In the genomic region with DNA sequence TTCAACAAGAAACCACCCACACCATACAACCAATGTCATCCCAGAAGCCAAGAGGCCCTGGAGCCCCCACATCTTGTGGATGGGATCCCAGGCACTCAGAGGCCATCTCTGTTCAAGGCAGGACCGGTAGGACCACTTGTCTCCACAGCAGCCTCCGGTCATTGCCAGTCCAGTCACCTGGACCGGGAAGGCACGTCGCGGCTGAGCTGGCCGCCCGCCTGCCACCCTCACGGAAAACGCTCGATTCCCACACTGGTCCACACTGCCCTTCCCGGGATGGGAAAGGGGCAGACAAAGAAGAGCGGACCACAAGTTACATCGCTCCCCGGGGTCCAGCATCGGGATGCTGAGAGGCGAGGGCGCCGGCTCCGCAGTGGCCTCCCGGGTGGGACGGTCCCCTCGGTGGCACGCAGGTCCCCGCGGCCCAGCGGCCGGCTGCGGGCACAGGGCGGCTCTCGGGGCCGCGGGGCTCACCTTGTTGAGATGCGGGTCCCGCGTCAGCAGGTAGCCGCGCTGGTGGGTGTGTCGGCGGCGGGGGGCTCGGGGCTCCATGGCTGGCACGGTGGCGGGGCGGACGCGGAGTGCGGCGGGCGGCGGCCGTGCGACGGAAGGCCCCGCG, we compare ENCODE assay signal across 8 mouse cellular contexts. TPM values are rescaled to one million over a fixed set of nuclear protein-coding genes. Genes with fewer than 3 reads are reported as not detected.
DNase-seq lines count a peak whose midpoint lies in the region; ATAC-seq and TF ChIP-seq lines count a peak whose summit lies in the region.

No protein-coding gene starts in this region.

- no peaks in the 10 kb centered on the region for H3K27me3 ChIP-seq in forebrain, postnatal 0 days (ENCODE audit: insufficient read depth, low read length)
- no peaks in the 10 kb centered on the region for H3K27me3 ChIP-seq in hindbrain, embryonic 12.5 days
- H3K27me3 ChIP-seq in stomach, embryonic 14.5 days (ENCODE audit: control insufficient read depth, insufficient read depth, low read length): no peaks in the 10 kb centered on the region

- TF ChIP-seq CTCF in layer of hippocampus, adult 2 months (conservative IDR thresholded peaks at IDR 0.05): no peak
- no peak for TF ChIP-seq CTCF in forebrain, postnatal 0 days (IDR thresholded peaks at IDR 0.05; ENCODE audit: low read depth)

- ATAC-seq in forebrain, postnatal 0 days: peak; percentile 72
- ATAC-seq in hindbrain, embryonic 12.5 days (ENCODE audit: low FRiP score): peak; percentile 73
- peak; percentile 23 for ATAC-seq in megakaryocyte progenitor cell, adult 5-6 weeks (replicated peaks; ENCODE audit: poor library complexity)
- ATAC-seq in stomach, embryonic 14.5 days (ENCODE audit: insufficient number of reproducible peaks, insufficient read depth, low FRiP score, low read depth): peak; percentile 53

- intact Hi-C loops in left cerebral cortex, postnatal 36 days (cut with DNase I): no loop called here

- WGBS in forebrain, postnatal 0 days: 3% methylated on average over 46 of the region's 56 CpGs
- WGBS in hindbrain, embryonic 12.5 days: 1% methylated on average over 37 of the region's 56 CpGs
- 2% methylated on average over 39 of the region's 56 CpGs for WGBS in stomach, embryonic 14.5 days

- H3K4me1 ChIP-seq in forebrain, postnatal 0 days (ENCODE audit: insufficient read depth): 0 out of 2 replicates have a peak, but pooled peaks cover 2% of the 10 kb centered on the region
- no peaks in the 10 kb centered on the region for H3K4me1 ChIP-seq in hindbrain, embryonic 12.5 days
- H3K4me1 ChIP-seq in stomach, embryonic 14.5 days (ENCODE audit: control insufficient read depth, insufficient read depth, low read length): 0 out of 2 replicates have a peak, but pooled peaks cover 5% of the 10 kb centered on the region

- H3K27ac ChIP-seq in layer of hippocampus, adult 2 months: peak overlapping the region; percentile 91
- H3K27ac ChIP-seq in forebrain, postnatal 0 days (ENCODE audit: low read depth, low read length): peak overlapping the region; percentile 69
- 0 out of 2 replicates have a peak overlapping the region, but pooled peaks have one; percentile 23 for H3K27ac ChIP-seq in hindbrain, embryonic 12.5 days
- H3K27ac ChIP-seq in stomach, embryonic 14.5 days (ENCODE audit: low read length): no peak overlapping the region

- no peaks in the 10 kb centered on the region for H3K36me3 ChIP-seq in forebrain, postnatal 0 days (ENCODE audit: insufficient read depth)
- no peaks in the 10 kb centered on the region for H3K36me3 ChIP-seq in hindbrain, embryonic 12.5 days
- no peaks in the 10 kb centered on the region for H3K36me3 ChIP-seq in stomach, embryonic 14.5 days (ENCODE audit: control insufficient read depth, insufficient read depth, low read length)

- H3K4me3 ChIP-seq in layer of hippocampus, adult 2 months: peak overlapping the region; percentile 78
- H3K4me3 ChIP-seq in forebrain, postnatal 0 days (ENCODE audit: low read depth, low read length): peak overlapping the region; percentile 68
- H3K4me3 ChIP-seq in hindbrain, embryonic 12.5 days: peak overlapping the region; percentile 71
- H3K4me3 ChIP-seq in stomach, embryonic 14.5 days (ENCODE audit: low read depth, low read length): peak overlapping the region; percentile 67

- peak overlapping the region; percentile 89 for H3K4me2 ChIP-seq in forebrain, postnatal 0 days (ENCODE audit: low read depth)
- H3K4me2 ChIP-seq in hindbrain, embryonic 12.5 days (replicated peaks): peak overlapping the region; percentile 77
- peak overlapping the region; percentile 91 for H3K4me2 ChIP-seq in stomach, embryonic 14.5 days (replicated peaks; ENCODE audit: low read depth, low read length)

- no peak for DNase-seq in layer of hippocampus, adult 2 months (ENCODE audit: low spot score in 2 of 2)
- DNase-seq in layer of hippocampus, adult 9-10 months (ENCODE audit: low spot score): no peak
- peak; percentile 5 to 38 for DNase-seq in cerebellum, adult 18-20 months
- DNase-seq in forebrain, postnatal 0 days: peak; percentile 55
- peak; percentile 45 to 54 for DNase-seq in left cerebral cortex, postnatal 36 days (ENCODE audit: low spot score in 2 of 2)

- H3K9me3 ChIP-seq in forebrain, postnatal 0 days (ENCODE audit: low read length): no peaks in the 10 kb centered on the region
- H3K9me3 ChIP-seq in hindbrain, embryonic 12.5 days (replicated peaks): no peaks in the 10 kb centered on the region
- no peaks in the 10 kb centered on the region for H3K9me3 ChIP-seq in stomach, embryonic 14.5 days (ENCODE audit: control insufficient read depth, low read depth, low read length)

- peak overlapping the region; percentile 85 for H3K9ac ChIP-seq in forebrain, postnatal 0 days
- H3K9ac ChIP-seq in hindbrain, embryonic 12.5 days: peak overlapping the region; percentile 86
- H3K9ac ChIP-seq in stomach, embryonic 14.5 days (replicated peaks; ENCODE audit: low read depth, low read length): peak overlapping the region; percentile 46

RNA-seq across cellular contexts. Expression of gene Me1, which starts 0.4 kb away (rescaled TPM):
- total RNA-seq in layer of hippocampus, adult 2 months (2021): 10 to 100 TPM; 63.2 to 63.9 TPM
- total RNA-seq in forebrain, postnatal 0 days (2014; rRNA removed): 26.2 and 26.6 TPM in 2 replicates
- polyA plus RNA-seq in forebrain, postnatal 0 days (2015; fragmentation: Nextera tagmentation; extraction: Ambion mirVana): 38.4 and 47.2 TPM in 2 replicates
- polyA plus RNA-seq in hindbrain, embryonic 12.5 days (2016; fragmentation: Nextera tagmentation; extraction: Ambion mirVana): 22.8 and 27.1 TPM in 2 replicates
- 10 to 100 TPM; 46.3 to 57.0 TPM for total RNA-seq in left cerebral cortex, postnatal 36 days (2021)
- total RNA-seq in megakaryocyte progenitor cell, adult 5-6 weeks (2015): 0.30 TPM in 1 of 2 replicates, not detected in the other
- 0.34 TPM in 1 of 2 replicates, not detected in the other for total RNA-seq in megakaryocyte progenitor cell, adult 5-6 weeks (2017)
- 10.3 and 12.3 TPM in 2 replicates for polyA plus RNA-seq in stomach, embryonic 14.5 days (2014; fragmentation: Nextera tagmentation; extraction: Ambion mirVana)

RNA-seq across cellular contexts. Expression of gene Prss35, which starts 48.1 kb away (rescaled TPM):
- 1 to 10 TPM; 5.3 to 5.9 TPM for total RNA-seq in layer of hippocampus, adult 2 months (2021)
- total RNA-seq in forebrain, postnatal 0 days (2014; rRNA removed): 2.8 and 4.4 TPM in 2 replicates
- polyA plus RNA-seq in forebrain, postnatal 0 days (2015; fragmentation: Nextera tagmentation; extraction: Ambion mirVana): 3.1 and 3.9 TPM in 2 replicates
- polyA plus RNA-seq in hindbrain, embryonic 12.5 days (2016; fragmentation: Nextera tagmentation; extraction: Ambion mirVana): 5.6 and 7.1 TPM in 2 replicates
- 1 to 10 TPM; 2.3 to 3.6 TPM for total RNA-seq in left cerebral cortex, postnatal 36 days (2021)
- not detected in 2 replicates for total RNA-seq in megakaryocyte progenitor cell, adult 5-6 weeks (2015)
- not detected in 2 replicates for total RNA-seq in megakaryocyte progenitor cell, adult 5-6 weeks (2017)
- 10.8 and 15.8 TPM in 2 replicates for polyA plus RNA-seq in stomach, embryonic 14.5 days (2014; fragmentation: Nextera tagmentation; extraction: Ambion mirVana)

Comparison
In these comparisons a context has a peak if more than half of its experiments do, and no peak if none do; other contexts are left out.
1. DNase-seq: peak in cerebellum, adult 18-20 months (2 of 2), forebrain, postnatal 0 days (single experiment) and left cerebral cortex, postnatal 36 days (2 of 2); none in layer of hippocampus, adult 2 months (0 of 2) and layer of hippocampus, adult 9-10 months (single experiment).
2. ATAC-seq: peak in every context shown above with its lines; median percentile 73 in hindbrain, embryonic 12.5 days; 72 in forebrain, postnatal 0 days; 53 in stomach, embryonic 14.5 days; 23 in megakaryocyte progenitor cell, adult 5-6 weeks.
3. RNA of gene Me1, which starts 0.4 kb away (total RNA-seq): 63.2 to 63.9 TPM in layer of hippocampus, adult 2 months, 46.3 to 57.0 TPM in left cerebral cortex, postnatal 36 days and 26.2 to 26.6 TPM in forebrain, postnatal 0 days; 0.30 to 0.34 TPM in megakaryocyte progenitor cell, adult 5-6 weeks; every median in the first group is over 10 times any median in the second.
4. Peak in every context shown above with its lines, with median percentiles within 50 percentile points of each other: H3K4me3 ChIP-seq, H3K4me2 ChIP-seq and H3K9ac ChIP-seq.